Mouse (Mus musculus): ENCODE data around the gene Slc25a18. TPM values are rescaled to one million over a fixed set of nuclear protein-coding genes. Genes with fewer than 3 reads are reported as not detected.

The Slc25a18 gene
- polyA plus RNA-seq, 1 experiment from 2014 or later, result 0.56 TPM

DNA sequence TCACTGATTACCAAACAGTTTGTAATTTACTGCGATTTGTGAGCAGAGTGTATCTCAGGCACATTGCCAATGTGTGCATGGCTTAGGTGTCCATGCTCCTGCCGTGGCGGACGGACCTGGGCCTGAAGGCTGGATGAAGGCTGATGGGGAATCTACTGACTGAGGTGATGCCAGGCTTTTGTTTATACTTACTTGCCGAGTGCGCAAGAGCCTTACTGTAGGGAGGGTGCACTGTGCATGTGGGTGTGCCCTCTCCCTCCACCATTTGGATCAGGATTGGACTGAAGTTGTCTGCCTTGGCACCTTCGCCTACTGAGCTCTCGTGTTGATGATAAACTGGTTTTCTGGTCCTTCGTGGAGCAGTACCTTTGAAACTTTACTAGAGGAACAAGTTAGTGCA is 4.2 kb downstream of the Slc25a18 start:
- peak; percentile 37; the same call in 1 of the 2 replicates for ATAC-seq (ENCODE audit: insufficient number of reproducible peaks, low FRiP score, low TSS enrichment, low read depth)
- Histone ChIP-seq H3K27me3 (no peaks in the 10 kb centered on the region), H3K9ac (no peak overlapping the region), H3K4me2 (no peak overlapping the region), H3K27ac (no peak overlapping the region), H3K4me1 (0 out of 2 replicates have a peak, but pooled peaks cover 7% of the 10 kb centered on the region), H3K36me3 (no peaks in the 10 kb centered on the region), H3K9me3 (no peaks in the 10 kb centered on the region), H3K4me3 (no peak overlapping the region)
- WGBS, result 80% methylated on average over 9 of the region's 9 CpGs

DNA sequence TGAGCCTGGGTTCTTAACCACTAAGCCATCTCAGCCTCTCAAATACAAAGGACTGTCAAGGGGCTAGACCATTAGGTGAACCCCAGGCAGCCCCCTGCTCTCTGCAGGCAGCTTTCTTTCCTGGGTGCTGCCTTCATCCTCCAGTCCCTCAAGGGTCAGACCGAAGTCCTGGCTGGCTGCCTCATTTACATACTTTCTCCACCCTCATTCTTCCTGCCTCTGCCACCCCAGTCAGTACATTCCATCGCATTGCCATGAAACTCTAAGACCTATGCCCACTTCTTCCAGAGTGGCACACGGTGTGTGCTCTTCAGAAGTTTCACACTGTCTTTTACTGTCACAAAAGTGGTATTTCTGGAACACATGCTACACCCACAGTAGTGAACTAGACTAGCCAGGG is 4.8 kb downstream of the Slc25a18 start:
- no peak overlapping the region for H3K4me2 ChIP-seq
- H3K27ac ChIP-seq, result 0 out of 2 replicates have a peak overlapping the region, but pooled peaks have one; percentile 22
- no peaks in the 10 kb centered on the region for H3K9me3 ChIP-seq
- H3K9ac ChIP-seq, result no peak overlapping the region
- H3K4me1 ChIP-seq, result 0 out of 2 replicates have a peak, but pooled peaks cover 7% of the 10 kb centered on the region
- no peak overlapping the region for H3K4me3 ChIP-seq
- H3K36me3 ChIP-seq, result no peaks in the 10 kb centered on the region
- WGBS, result 54% methylated on average over 3 of the region's 3 CpGs
- no peak for ATAC-seq (ENCODE audit: insufficient number of reproducible peaks, low FRiP score, low TSS enrichment, low read depth)
- no peaks in the 10 kb centered on the region for H3K27me3 ChIP-seq

DNA sequence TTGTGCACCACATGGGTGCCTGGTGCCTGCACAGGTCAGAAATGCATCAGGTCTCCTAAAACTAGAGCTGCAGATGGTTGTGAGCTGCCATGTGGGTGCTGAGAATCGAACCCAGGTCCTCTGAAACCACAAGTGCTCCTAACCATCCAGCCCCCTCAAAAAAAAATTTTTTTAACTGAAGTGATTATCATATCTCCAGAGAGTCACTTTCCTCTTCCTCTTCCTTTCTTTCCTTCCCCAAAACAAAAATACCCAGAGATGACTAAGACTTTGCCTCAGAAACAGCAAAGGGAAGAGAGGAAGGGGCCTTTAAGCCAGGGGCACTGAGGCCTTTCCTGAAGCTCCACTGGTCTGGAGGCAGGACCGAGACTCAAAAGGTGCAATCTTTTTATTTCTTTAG is 9.6 kb downstream of the Slc25a18 start:
- 88% methylated on average over 2 of the region's 2 CpGs for WGBS
- H3K9ac ChIP-seq, result no peak overlapping the region
- no peak overlapping the region for H3K27ac ChIP-seq
- H3K27me3 ChIP-seq, result no peaks in the 10 kb centered on the region
- H3K4me3 ChIP-seq, result no peak overlapping the region
- ATAC-seq (ENCODE audit: insufficient number of reproducible peaks, low FRiP score, low TSS enrichment, low read depth), result no peak
- 0 out of 2 replicates have a peak, but pooled peaks cover 4% of the 10 kb centered on the region for H3K4me1 ChIP-seq
- H3K36me3 ChIP-seq, result no peaks in the 10 kb centered on the region
- no peaks in the 10 kb centered on the region for H3K9me3 ChIP-seq
- no peak overlapping the region for H3K4me2 ChIP-seq

DNA sequence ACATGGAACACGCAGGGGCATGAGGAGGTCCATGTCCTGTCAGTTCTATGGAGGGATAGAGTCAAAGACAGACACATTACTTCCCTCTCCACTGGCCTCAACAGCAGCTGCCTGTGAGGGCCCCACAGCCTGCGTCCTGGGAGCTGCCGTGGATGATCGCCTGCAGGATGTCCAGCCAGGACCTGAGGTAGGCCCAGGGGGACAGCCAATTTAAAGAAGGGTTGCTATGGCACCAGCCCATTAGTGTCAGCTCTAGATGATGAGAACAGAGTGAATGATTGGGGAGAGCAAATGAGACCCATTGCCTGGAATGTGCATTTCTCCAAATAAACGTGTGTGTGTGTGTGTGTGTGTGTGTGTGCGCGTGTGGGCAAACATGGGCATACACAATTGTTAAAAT is 11.0 kb downstream of the Slc25a18 start:
- Histone ChIP-seq H3K9me3 (no peaks in the 10 kb centered on the region), H3K27ac (no peak overlapping the region), H3K4me2 (no peak overlapping the region), H3K4me1 (no peaks in the 10 kb centered on the region), H3K9ac (no peak overlapping the region), H3K36me3 (no peaks in the 10 kb centered on the region), H3K27me3 (no peaks in the 10 kb centered on the region), H3K4me3 (no peak overlapping the region)
- 52% methylated on average over 7 of the region's 7 CpGs for WGBS
- ATAC-seq (ENCODE audit: insufficient number of reproducible peaks, low FRiP score, low TSS enrichment, low read depth), result no peak

DNA sequence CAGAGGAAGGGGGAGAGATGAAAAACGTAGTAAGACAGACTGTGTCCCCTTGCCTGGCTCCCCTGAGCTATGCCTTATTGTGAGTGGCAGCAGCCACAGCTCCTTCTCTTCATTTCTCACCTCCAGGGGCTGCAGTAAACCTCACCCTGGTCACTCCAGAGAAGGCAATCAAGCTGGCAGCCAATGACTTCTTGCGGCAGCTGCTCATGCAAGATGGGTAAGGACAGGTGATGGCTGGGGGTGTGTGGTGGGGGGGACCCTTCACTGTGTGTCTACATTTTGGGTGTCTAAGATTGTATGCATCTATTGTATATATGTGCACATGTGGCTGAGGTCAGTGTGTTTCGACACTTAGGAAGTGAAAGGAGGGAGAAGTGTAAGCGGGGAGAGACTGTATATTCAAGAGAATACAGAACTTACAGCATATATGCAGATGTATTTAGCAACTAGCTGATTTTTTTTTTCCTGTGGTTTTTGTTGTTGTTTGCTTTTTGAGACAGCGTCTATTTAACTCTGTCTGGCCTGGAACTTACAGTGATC is 14.8 kb downstream of the Slc25a18 start:
- Histone ChIP-seq H3K9ac (no peak overlapping the region), H3K4me1 (peaks cover 4% of the 10 kb centered on the region; the same call in 1 of the 2 replicates), H3K4me2 (no peak overlapping the region), H3K36me3 (peaks cover 14% of the 10 kb centered on the region), H3K9me3 (no peaks in the 10 kb centered on the region), H3K27ac (no peak overlapping the region), H3K27me3 (no peaks in the 10 kb centered on the region), H3K4me3 (no peak overlapping the region)
- ATAC-seq (ENCODE audit: insufficient number of reproducible peaks, low FRiP score, low TSS enrichment, low read depth), result no peak
- WGBS, result 62% methylated on average over 5 of the region's 5 CpGs

DNA sequence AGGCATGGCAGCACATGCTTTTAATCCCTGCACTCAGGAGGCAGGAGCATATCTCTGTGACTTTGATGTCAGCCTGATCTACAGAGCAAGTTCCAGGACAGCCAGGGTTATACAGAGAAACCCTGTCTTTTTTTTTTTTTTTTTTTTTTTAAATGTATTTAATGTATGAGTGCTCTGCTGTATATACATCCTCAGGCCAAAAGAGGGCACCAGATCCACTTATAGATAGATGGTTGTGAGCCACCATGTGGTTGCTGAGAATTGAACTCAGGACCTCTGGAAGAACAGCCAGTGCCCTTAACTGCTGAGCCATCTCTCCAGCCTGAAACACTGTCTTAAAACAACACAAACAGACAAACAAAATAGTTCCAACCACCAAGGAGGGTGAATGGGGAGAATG is 15.5 kb downstream of the Slc25a18 start:
- no peaks in the 10 kb centered on the region for H3K9me3 ChIP-seq
- ATAC-seq (ENCODE audit: insufficient number of reproducible peaks, low FRiP score, low TSS enrichment, low read depth), result no peak
- H3K9ac ChIP-seq, result no peak overlapping the region
- H3K27ac ChIP-seq, result no peak overlapping the region
- H3K27me3 ChIP-seq, result no peaks in the 10 kb centered on the region
- H3K4me2 ChIP-seq, result no peak overlapping the region
- peaks cover 4% of the 10 kb centered on the region; the same call in 1 of the 2 replicates for H3K4me1 ChIP-seq
- peaks cover 22% of the 10 kb centered on the region for H3K36me3 ChIP-seq
- H3K4me3 ChIP-seq, result no peak overlapping the region

DNA sequence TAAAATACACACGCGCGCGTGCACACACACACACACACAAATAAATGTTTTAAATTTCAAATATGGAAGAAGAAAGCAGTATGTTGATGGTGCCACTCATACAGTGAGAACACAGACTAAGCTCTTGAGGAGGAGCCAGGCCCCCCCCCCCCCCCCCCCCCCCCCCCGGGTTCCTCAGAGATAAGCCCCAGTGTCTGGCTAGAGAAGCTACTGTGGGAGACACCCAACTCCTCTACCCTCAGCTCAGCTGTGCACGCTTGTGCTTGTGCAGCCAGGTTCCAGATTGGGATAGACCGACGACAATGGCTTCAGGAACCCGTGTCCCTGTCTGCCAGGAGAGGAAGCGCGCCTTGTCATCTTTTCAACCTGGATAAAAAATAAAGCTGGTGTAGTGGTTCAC is 16.8 kb downstream of the Slc25a18 start:
- peaks cover 4% of the 10 kb centered on the region; the same call in 1 of the 2 replicates for H3K4me1 ChIP-seq
- ATAC-seq (ENCODE audit: insufficient number of reproducible peaks, low FRiP score, low TSS enrichment, low read depth), result no peak
- no peak overlapping the region for H3K4me3 ChIP-seq
- peaks cover 35% of the 10 kb centered on the region for H3K36me3 ChIP-seq
- no peak overlapping the region for H3K9ac ChIP-seq
- no peak overlapping the region for H3K4me2 ChIP-seq
- H3K27ac ChIP-seq, result no peak overlapping the region
- 91% methylated on average over 11 of the region's 11 CpGs for WGBS
- H3K27me3 ChIP-seq, result no peaks in the 10 kb centered on the region
- no peaks in the 10 kb centered on the region for H3K9me3 ChIP-seq

DNA sequence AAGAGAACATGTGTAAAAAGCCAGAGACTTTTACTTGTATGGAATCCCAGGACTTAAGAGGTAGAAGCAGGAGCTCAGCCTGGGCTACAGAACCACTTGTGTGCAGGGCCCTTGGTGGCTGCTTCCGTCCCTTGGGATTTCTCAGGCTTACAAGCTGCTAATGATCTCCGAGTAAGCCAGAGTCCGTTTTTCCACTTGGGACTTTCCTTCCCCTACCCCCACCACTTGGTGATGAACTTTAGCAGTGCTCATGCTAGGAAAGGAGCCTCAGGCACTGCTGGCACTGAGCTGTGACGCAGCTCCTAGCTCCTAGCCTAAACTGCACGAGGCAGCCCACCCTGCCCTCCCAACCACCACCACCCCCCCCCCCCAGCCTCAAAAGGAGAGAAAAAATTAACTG is 17.3 kb downstream of the Slc25a18 start:
- no peak for ATAC-seq (ENCODE audit: insufficient number of reproducible peaks, low FRiP score, low TSS enrichment, low read depth)
- Histone ChIP-seq H3K27me3 (no peaks in the 10 kb centered on the region), H3K36me3 (peaks cover 40% of the 10 kb centered on the region), H3K9me3 (no peaks in the 10 kb centered on the region), H3K9ac (no peak overlapping the region), H3K4me2 (no peak overlapping the region), H3K27ac (no peak overlapping the region), H3K4me3 (no peak overlapping the region), H3K4me1 (peaks cover 4% of the 10 kb centered on the region; the same call in 1 of the 2 replicates)
- WGBS, result 35% methylated on average over 5 of the region's 5 CpGs

DNA sequence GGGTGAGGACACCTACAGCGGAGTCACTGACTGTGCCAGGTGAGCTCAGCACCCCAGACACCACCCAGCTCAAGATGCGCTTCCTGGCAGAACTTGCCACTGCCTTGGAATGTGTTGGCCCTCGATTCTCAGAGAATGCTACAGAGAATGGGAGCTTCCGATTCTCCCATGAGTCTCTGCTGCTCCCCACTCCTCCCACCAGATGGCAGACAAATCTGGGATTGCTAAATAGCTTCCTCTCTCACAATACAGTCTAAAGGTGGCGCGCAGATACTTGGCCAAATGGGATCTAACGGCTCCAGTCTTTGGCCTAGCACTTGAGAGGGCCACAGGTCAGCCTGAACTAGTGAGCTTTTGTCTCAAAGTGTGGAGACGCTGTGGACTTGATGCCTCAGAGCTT is 19.6 kb downstream of the Slc25a18 start:
- no peaks in the 10 kb centered on the region for H3K27me3 ChIP-seq
- H3K27ac ChIP-seq, result no peak overlapping the region
- peaks cover 4% of the 10 kb centered on the region; the same call in 1 of the 2 replicates for H3K4me1 ChIP-seq
- H3K9me3 ChIP-seq, result no peaks in the 10 kb centered on the region
- no peak overlapping the region for H3K4me3 ChIP-seq
- H3K4me2 ChIP-seq, result no peak overlapping the region
- ATAC-seq (ENCODE audit: insufficient number of reproducible peaks, low FRiP score, low TSS enrichment, low read depth), result no peak
- H3K9ac ChIP-seq, result no peak overlapping the region
- WGBS, result 88% methylated on average over 8 of the region's 8 CpGs
- H3K36me3 ChIP-seq, result peaks cover 62% of the 10 kb centered on the region

DNA sequence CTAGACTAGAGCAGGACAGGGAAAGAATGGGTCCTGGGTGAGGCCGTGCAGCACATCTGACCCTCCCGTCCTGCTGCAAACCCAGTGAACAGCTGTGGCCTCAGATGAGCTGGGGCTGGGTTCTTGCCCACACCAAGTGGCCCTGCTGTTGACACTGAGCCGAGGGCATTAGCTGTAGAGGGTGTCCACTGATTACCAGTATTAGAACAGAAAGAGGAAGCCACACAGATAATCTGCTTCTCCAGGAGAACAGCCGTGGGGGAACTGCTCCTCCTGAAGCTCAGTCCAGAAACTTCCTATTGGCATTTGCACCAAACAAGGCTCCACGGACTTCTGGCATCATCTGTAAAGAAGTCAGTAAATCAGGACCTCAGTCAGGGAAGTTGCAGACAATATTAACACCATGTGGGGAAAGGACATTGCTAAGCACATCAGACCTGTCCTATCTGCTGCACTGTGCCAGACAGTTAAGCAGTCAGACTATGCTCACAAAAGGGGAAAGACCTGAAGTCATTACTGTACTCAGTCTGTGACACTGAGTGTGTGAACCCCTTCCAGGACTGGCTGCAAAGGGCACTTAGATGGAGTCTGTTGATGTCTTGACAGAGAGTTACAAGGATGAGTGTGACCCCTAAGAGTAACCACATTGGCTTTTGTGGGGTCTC is 22.2 kb downstream of the Slc25a18 start:
- Histone ChIP-seq H3K27me3 (no peaks in the 10 kb centered on the region), H3K4me3 (no peak overlapping the region), H3K9me3 (no peaks in the 10 kb centered on the region), H3K36me3 (peaks cover 87% of the 10 kb centered on the region), H3K27ac (no peak overlapping the region), H3K4me1 (peaks cover 4% of the 10 kb centered on the region; the same call in 1 of the 2 replicates), H3K9ac (no peak overlapping the region), H3K4me2 (no peak overlapping the region)
- 78% methylated on average over 5 of the region's 5 CpGs for WGBS
- no peak for ATAC-seq (ENCODE audit: insufficient number of reproducible peaks, low FRiP score, low TSS enrichment, low read depth)

DNA sequence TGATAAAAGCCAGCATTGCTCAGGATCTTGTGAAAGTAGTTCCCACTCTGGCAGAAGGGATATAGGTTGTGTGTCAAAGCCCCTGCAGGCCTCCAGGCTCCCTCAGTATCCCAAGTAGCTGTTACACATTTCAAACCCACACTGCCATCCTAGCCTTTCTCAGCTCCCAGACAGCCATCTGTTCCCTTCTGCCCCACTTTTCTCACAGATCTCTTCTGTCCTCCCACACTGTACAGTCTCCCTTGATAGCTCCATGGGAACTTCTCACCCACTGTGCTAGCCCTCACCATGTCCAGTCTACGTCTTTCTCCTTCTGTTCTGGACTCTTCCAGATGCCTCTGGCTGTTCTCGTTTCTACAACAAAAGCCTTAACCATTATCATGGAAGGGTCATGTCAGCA is 22.7 kb downstream of the Slc25a18 start:
- 82% methylated on average over 2 of the region's 2 CpGs for WGBS
- no peak for ATAC-seq (ENCODE audit: insufficient number of reproducible peaks, low FRiP score, low TSS enrichment, low read depth)

DNA sequence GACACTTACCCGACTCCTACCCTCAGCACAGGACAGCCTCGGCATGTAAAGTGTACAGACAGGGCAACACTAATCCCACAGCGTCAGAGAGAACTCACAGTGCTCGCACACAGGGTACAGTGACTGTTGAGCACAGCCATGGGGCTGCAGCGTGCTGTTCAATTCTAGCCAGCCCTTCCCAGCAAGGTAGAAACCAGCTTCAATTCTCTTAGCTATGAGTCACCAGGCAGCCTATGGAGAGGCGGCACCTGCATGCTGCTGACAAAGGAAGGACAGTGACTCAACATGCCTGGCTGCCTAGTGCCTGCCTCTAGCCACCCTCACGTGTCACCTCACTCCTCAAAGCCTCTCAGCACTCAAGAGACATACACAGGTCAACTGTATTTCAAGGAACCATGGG is 24.6 kb downstream of the Slc25a18 start:
- H3K4me2 ChIP-seq, result no peak overlapping the region
- peaks cover 96% of the 10 kb centered on the region for H3K36me3 ChIP-seq
- H3K4me3 ChIP-seq, result no peak overlapping the region
- no peaks in the 10 kb centered on the region for H3K27me3 ChIP-seq
- no peaks in the 10 kb centered on the region for H3K9me3 ChIP-seq
- H3K27ac ChIP-seq, result no peak overlapping the region
- no peak for ATAC-seq (ENCODE audit: insufficient number of reproducible peaks, low FRiP score, low TSS enrichment, low read depth)
- WGBS, result 83% methylated on average over 7 of the region's 7 CpGs
- H3K4me1 ChIP-seq, result no peaks in the 10 kb centered on the region
- H3K9ac ChIP-seq, result no peak overlapping the region

More for the DNA sequence above, 22.7 kb downstream of the Slc25a18 start:
- Histone ChIP-seq H3K4me2 (no peak overlapping the region), H3K9ac (no peak overlapping the region), H3K4me3 (no peak overlapping the region), H3K27ac (no peak overlapping the region), H3K36me3 (peaks cover 91% of the 10 kb centered on the region), H3K27me3 (no peaks in the 10 kb centered on the region), H3K9me3 (no peaks in the 10 kb centered on the region), H3K4me1 (peaks cover 4% of the 10 kb centered on the region; the same call in 1 of the 2 replicates)

Measured in limb, embryonic 15.5 days (tissue).